Mouse (Mus musculus) E14TG2a.4 (cell line): ENCODE results near the gene Pde5a.

Experiments
- CTCF ChIP-seq: conservative IDR thresholded peaks from 2 replicates; pipeline ENCODE4 v1.5.1; 2014; ENCODE audit warnings: low read length
- POU5F1 ChIP-seq: IDR thresholded peaks from 2 replicates; pipeline ENCODE4 v1.6.1; 2014; ENCODE audit warnings: low read length, borderline replicate concordance

- TF ChIP-seq CTCF (no peak), POU5F1 (no peak)
These were observed 47.9 kb upstream of the Pde5a start for GRCm38 (mm10) chr3:122680851-122681250.
